Mouse (Mus musculus) MEL (cell line): ENCODE measurements around the gene Rpl36al. TPM values are rescaled to one million over a fixed set of nuclear protein-coding genes. Genes with fewer than 3 reads are reported as not detected.

Experiments used
- DNase-seq: peaks from one replicate; pipeline ENCODE4 v3.0.0; 2011; ENCODE audit warnings: low read depth, low spot score
- H3K27ac ChIP-seq: 2 replicates; pipeline ENCODE4 v1.5.1; 2012; ENCODE audit warnings: low read depth, mild to moderate bottlenecking, control low read depth, low read length, moderate library complexity; ENCODE audit not compliant: control insufficient read depth
- H3K27me3 ChIP-seq, 2 experiments: fragments of 150-350 bp in 1 of 2; sonication (generic) in 1 of 2; 2 replicates each; pipeline ENCODE4 v1.6.1; 2012; ENCODE audit warnings: low read length in 2 of 2, mild to moderate bottlenecking in 2 of 2, improper control_type of control experiment in 1 of 2, moderate library complexity in 1 of 2; ENCODE audit not compliant: insufficient read depth in 2 of 2, control insufficient read depth in 1 of 2
- H3K36me3 ChIP-seq, 2 experiments: 2 replicates each; pipeline ENCODE4 v1.6.1; 2012 to 2014; ENCODE audit warnings: low read length in 2 of 2, improper control_type of control experiment in 1 of 2, inconsistent platforms in 1 of 2, mild to moderate bottlenecking in 1 of 2; ENCODE audit not compliant: insufficient read depth in 2 of 2, control insufficient read depth in 1 of 2
- H3K4me1 ChIP-seq, 2 experiments: fragments of 150-350 bp in 1 of 2; sonication (generic) in 1 of 2; 2 replicates each; pipeline ENCODE4 v1.6.1; 2012; ENCODE audit warnings: low read length in 2 of 2, improper control_type of control experiment in 1 of 2, mild to moderate bottlenecking in 1 of 2; ENCODE audit not compliant: insufficient read depth in 2 of 2, control insufficient read depth in 1 of 2
- H3K4me3 ChIP-seq, 2 experiments: fragments of 150-350 bp in 1 of 2; sonication (generic) in 1 of 2; 2 replicates each; pipeline ENCODE4 v1.5.1; 2012; ENCODE audit warnings: low read depth in 2 of 2, low read length in 2 of 2, mild to moderate bottlenecking in 2 of 2, moderate library complexity in 2 of 2, control low read depth in 1 of 2, improper control_type of control experiment in 1 of 2; ENCODE audit not compliant: control insufficient read depth in 1 of 2, insufficient read depth in 1 of 2
- H3K79me2 ChIP-seq: 2 replicates; pipeline ENCODE4 v1.6.1; 2012; ENCODE audit warnings: mild to moderate bottlenecking, low read length, moderate library complexity; ENCODE audit not compliant: control insufficient read depth, poor library complexity, insufficient read depth
- H3K9ac ChIP-seq: 2 replicates; pipeline ENCODE4 v1.6.1; 2012; ENCODE audit warnings: low read depth, mild to moderate bottlenecking, control low read depth, low read length, moderate library complexity; ENCODE audit not compliant: control insufficient read depth, poor library complexity, severe bottlenecking
- H3K9me3 ChIP-seq: fragments of 150-350 bp; sonication (generic); replicated peaks from 2 replicates; pipeline ENCODE4 v1.6.1; 2012; ENCODE audit warnings: mild to moderate bottlenecking, low read length, improper control_type of control experiment, moderate library complexity; ENCODE audit not compliant: insufficient read depth
- CHD2 ChIP-seq: IDR thresholded peaks from 2 replicates; pipeline ENCODE4 v1.6.1; 2011; ENCODE audit warnings: low read length, improper control_type of control experiment
- CTCF ChIP-seq, 3 experiments: IDR thresholded peaks in 2 of 3; conservative IDR thresholded peaks in 1 of 3; 2 replicates each; pipeline ENCODE4 v1.5.1; 2011 to 2012; ENCODE audit warnings: low read length in 3 of 3, low read depth in 2 of 3, mild to moderate bottlenecking in 2 of 3, improper control_type of control experiment in 1 of 3, inconsistent platforms in 1 of 3, mixed read lengths in 1 of 3, moderate library complexity in 1 of 3; ENCODE audit not compliant: control insufficient read depth in 1 of 3, insufficient read depth in 1 of 3, poor library complexity in 1 of 3, severe bottlenecking in 1 of 3
- GABPA ChIP-seq: IDR thresholded peaks from 2 replicates; pipeline ENCODE4 v1.6.1; 2012; ENCODE audit warnings: low read depth, mild to moderate bottlenecking, inconsistent platforms, low read length, improper control_type of control experiment, moderate library complexity
- RAD21 ChIP-seq: IDR thresholded peaks from 2 replicates; pipeline ENCODE4 v1.6.1; 2011; ENCODE audit warnings: mild to moderate bottlenecking, low read depth, low read length, improper control_type of control experiment
- SMC3 ChIP-seq: IDR thresholded peaks from 2 replicates; pipeline ENCODE4 v1.6.1; 2011; ENCODE audit warnings: low read depth, low read length, improper control_type of control experiment
- USF2 ChIP-seq, 2 experiments: IDR thresholded peaks; 2 replicates each; pipeline ENCODE4 v1.6.1; 2011 to 2012; ENCODE audit warnings: improper control_type of control experiment in 2 of 2, low read length in 2 of 2, borderline replicate concordance in 1 of 2, inconsistent platforms in 1 of 2, low read depth in 1 of 2, mild to moderate bottlenecking in 1 of 2; ENCODE audit not compliant: insufficient read depth in 1 of 2
- ZC3H11A ChIP-seq: IDR thresholded peaks from 2 replicates; pipeline ENCODE4 v1.6.1; 2012; ENCODE audit warnings: low read depth, mild to moderate bottlenecking, inconsistent platforms, low read length, improper control_type of control experiment
- ZKSCAN1 ChIP-seq: IDR thresholded peaks from 2 replicates; pipeline ENCODE4 v1.6.1; 2012; ENCODE audit warnings: low read depth, mild to moderate bottlenecking, inconsistent platforms, low read length, improper control_type of control experiment, moderate library complexity
- ZNF384 ChIP-seq: IDR thresholded peaks from 2 replicates; pipeline ENCODE4 v1.6.1; 2012; ENCODE audit warnings: low read depth, mild to moderate bottlenecking, inconsistent platforms, low read length, improper control_type of control experiment
- polyA plus RNA-seq, 2 experiments: library from polyadenylated mRNA; stranded (reverse) in 1 of 2; unstranded in 1 of 2; fragments of >175 nt in 1 of 2; fragments of >200 nt in 1 of 2; gene quantifications; 2 replicates each; pipeline versions ENCODE4 v1.2.1 to v1.2.4; 2012; ENCODE audit warnings: low replicate concordance in 2 of 2, low read depth in 1 of 2; ENCODE audit not compliant: insufficient read length in 2 of 2, insufficient read depth in 1 of 2, missing spikeins in 1 of 2
- total RNA-seq: library from RNA; depleted of rRNA; stranded (reverse); fragments of 300-350 nt; gene quantifications from 2 replicates; pipeline ENCODE4 v1.2.3, GENCODE M21; 2012

Gene Rpl36al
- total and polyA plus RNA-seq, 3 experiments = 696 to 1,318 TPM; not detected in 1

DNA sequence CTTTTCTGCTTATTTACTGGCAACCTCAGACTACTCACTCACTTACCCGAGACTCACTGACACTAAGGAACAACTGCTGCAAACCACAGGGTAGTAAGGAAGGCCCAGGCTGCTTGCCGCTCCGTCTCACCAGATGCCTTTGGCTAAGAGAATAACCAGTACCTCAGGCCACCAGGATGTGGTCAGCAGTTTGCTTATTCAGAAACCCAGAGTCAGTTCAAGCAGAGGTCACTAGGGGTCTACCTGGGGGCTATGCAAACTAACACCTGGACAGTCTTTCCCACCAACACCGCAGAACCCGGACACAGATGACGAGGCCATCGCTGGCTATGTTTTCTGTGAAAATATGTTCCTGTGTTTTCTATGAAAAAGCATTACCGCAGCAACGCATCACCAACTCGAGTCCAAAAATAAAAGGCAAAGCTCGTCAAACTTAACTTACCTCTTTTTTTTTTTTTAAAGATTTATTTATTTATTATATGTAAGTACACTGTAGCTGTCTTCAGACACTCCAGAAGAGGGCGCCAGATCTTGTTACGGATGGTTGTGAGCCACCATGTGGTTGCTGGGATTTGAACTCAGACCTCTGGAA is 29.4 kb upstream of the Rpl36al start:
- TF ChIP-seq CTCF (IDR thresholded peaks at IDR 0.05 in 2 of 3, conservative IDR thresholded peaks at IDR 0.05 in 1 of 3; ENCODE audit: control insufficient read depth in 1 of 3, insufficient read depth in 1 of 3, low read depth in 2 of 3, low read length in 3 of 3, poor library complexity in 1 of 3, severe bottlenecking in 1 of 3) = peak in 1 of 3 experiments; percentile 30; a peak in 2 of 6 replicates
- TF ChIP-seq ZC3H11A = no peak
- TF ChIP-seq GABPA = no peak
- no peak for TF ChIP-seq RAD21
- TF ChIP-seq SMC3 = peak; percentile 5; the same call in 1 of the 2 replicates
- TF ChIP-seq ZKSCAN1 = no peak
- peak; percentile 47; the same call in 1 of the 2 replicates for TF ChIP-seq ZNF384
- no peak for DNase-seq
- H3K9me3 ChIP-seq = no peaks in the 10 kb centered on the region
- H3K27me3 ChIP-seq = no peaks in the 10 kb centered on the region
- no peaks in the 10 kb centered on the region; a peak in 2 of 4 replicates for H3K36me3 ChIP-seq
- no peaks in the 10 kb centered on the region for H3K4me1 ChIP-seq
- no peak overlapping the region for H3K9ac ChIP-seq
- no peak overlapping the region for H3K4me3 ChIP-seq
- no peaks in the 10 kb centered on the region for H3K79me2 ChIP-seq
- no peak overlapping the region for H3K27ac ChIP-seq

DNA sequence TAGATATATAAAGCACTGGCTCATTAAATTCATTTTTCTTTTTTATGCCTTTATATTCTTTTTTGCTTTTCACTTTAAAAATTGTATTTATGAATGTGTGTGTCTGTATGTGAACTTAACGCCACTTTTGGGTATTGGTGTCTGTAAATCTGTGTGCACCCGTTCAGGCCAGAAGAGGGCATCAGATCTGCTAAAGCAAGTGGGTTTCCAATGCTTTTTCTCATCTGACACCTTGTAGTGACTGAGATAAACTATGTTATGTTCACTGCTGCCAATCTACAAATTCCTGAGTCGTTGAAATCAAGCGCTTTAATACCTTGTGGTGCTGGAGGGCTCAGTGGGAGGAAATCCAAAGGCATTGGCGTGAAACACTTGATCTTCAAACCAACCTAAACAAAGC is 27.2 kb upstream of the Rpl36al start:
- Histone ChIP-seq H3K4me1 (no peaks in the 10 kb centered on the region), H3K27ac (no peak overlapping the region), H3K4me3 (no peak overlapping the region), H3K27me3 (no peaks in the 10 kb centered on the region), H3K36me3 (no peaks in the 10 kb centered on the region; a peak in 2 of 4 replicates), H3K9me3 (no peaks in the 10 kb centered on the region), H3K79me2 (no peaks in the 10 kb centered on the region), H3K9ac (no peak overlapping the region)
- peak; percentile 48 for DNase-seq
- peak; percentile 25 for TF ChIP-seq RAD21
- TF ChIP-seq SMC3 = peak; percentile 60
- no peak for TF ChIP-seq USF2 (IDR thresholded peaks at IDR 0.05; ENCODE audit: borderline replicate concordance in 1 of 2, insufficient read depth in 1 of 2, low read depth in 1 of 2, low read length in 2 of 2)
- peak; percentile 26 to 47 (median 41); a peak in 5 of 6 replicates for TF ChIP-seq CTCF (IDR thresholded peaks at IDR 0.05 in 2 of 3, conservative IDR thresholded peaks at IDR 0.05 in 1 of 3; ENCODE audit: control insufficient read depth in 1 of 3, insufficient read depth in 1 of 3, low read depth in 2 of 3, low read length in 3 of 3, poor library complexity in 1 of 3, severe bottlenecking in 1 of 3)

DNA sequence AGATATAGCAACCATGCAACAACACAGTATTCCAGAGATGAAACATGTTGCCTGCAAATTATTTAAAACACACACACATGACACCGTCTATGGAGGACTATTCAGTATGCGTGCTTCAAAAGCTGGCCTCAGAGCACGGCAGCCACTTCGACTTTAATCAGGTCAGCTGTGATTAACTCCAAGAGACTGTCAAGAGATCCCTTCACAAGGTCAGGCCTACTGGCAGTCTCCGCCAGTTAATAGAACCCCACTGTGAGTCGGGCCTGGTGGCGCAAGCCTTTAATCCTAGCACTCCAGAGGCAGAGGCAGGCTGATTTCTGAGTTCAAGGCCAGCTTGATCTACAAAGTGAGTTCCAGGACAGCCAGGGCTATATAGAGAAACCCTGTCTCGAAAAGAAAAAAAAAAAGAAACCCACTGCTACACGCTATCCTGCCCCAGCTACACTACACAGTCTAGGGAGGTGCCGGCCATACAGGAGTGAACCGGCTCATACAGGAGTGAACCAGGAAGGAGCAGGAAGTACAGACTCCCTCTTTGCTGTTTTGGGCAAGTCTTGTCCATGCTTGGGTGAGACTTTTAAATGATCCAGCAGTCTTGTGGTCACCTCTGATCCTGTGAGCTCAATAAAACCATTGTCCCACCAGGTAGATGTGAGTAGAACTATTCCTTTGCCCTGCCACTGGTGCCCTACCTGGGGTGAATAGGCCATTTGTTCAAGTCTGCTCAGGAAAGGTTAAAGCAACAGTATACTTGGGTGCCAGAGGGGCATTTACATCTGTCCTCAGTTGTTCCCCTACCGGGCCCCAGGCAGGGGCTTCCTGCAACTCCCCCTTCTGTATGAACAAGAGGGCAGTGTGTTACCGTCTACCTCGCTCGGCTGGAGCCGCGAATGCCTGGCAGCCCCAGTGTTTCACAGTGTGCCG is 26.4 kb upstream of the Rpl36al start:
- Histone ChIP-seq H3K27me3 (no peaks in the 10 kb centered on the region), H3K9ac (no peak overlapping the region), H3K9me3 (no peaks in the 10 kb centered on the region), H3K4me1 (no peaks in the 10 kb centered on the region), H3K4me3 (no peak overlapping the region), H3K36me3 (no peaks in the 10 kb centered on the region; a peak in 2 of 4 replicates), H3K79me2 (no peaks in the 10 kb centered on the region), H3K27ac (no peak overlapping the region)
- TF ChIP-seq CHD2 = no peak
- DNase-seq = no peak
